Comparison of ENCODE assay signal across 19 mouse cellular contexts in the genomic region with DNA sequence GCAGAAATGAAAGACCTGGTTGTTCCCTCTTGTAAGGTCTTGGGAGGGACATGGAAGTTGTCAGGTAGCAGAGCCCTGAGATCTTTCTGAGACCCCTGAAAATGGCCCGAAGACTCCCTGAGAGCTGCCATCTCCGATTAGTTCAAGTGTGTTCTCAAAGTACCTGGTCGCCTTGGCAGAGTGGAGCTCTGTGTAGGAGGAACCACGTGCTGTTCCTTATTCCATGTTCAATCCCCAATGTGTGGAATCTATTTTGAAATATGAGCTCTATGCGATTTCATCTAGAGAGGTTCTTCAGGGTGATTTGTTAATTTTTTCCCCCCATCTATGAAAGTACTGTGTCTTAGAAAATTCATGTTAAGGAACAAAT.
DNase-seq lines count a peak whose midpoint lies in the region; ATAC-seq and TF ChIP-seq lines count a peak whose summit lies in the region.
"Had no signal": no experiment of that assay in that cellular context is flagged by ENCODE, and none has a peak within 500 bp of the region (broad histone marks: within the 10 kb centered on the region; RNA-seq: fewer than 3 reads in every experiment).

No protein-coding gene starts in this region.

- 0 out of 2 replicates have a peak overlapping the region, but pooled peaks have one; percentile 41 for H3K27ac ChIP-seq in forebrain, embryonic 10.5 days
- H3K27ac ChIP-seq in forebrain, embryonic 16.5 days (ENCODE audit: low read length) = no peak overlapping the region
- peak overlapping the region; percentile 74 for H3K27ac ChIP-seq in left cerebral cortex, adult 2 months
- H3K27ac ChIP-seq in lung, embryonic 16.5 days (ENCODE audit: low read length) = 0 out of 2 replicates have a peak overlapping the region, but pooled peaks have one; percentile 12
- H3K27ac ChIP-seq in limb, embryonic 10.5 days = 0 out of 2 replicates have a peak overlapping the region, but pooled peaks have one; percentile 47
- no peak overlapping the region for H3K27ac ChIP-seq in hindbrain, postnatal 0 days
- H3K27ac ChIP-seq: forebrain, embryonic 13.5 days had no signal

- no peak overlapping the region for H3K4me2 ChIP-seq in forebrain, embryonic 16.5 days (ENCODE audit: low read length)
- H3K4me2 ChIP-seq in lung, embryonic 16.5 days (ENCODE audit: low read depth, low read length) = no peak overlapping the region
- H3K4me2 ChIP-seq in hindbrain, postnatal 0 days (ENCODE audit: low read depth, low read length) = no peak overlapping the region
- H3K4me2 ChIP-seq: forebrain, embryonic 13.5 days; heart, embryonic 12.5 days had no signal

- H3K4me1 ChIP-seq in forebrain, embryonic 10.5 days = peaks cover 51% of the 10 kb centered on the region
- peaks cover 13% of the 10 kb centered on the region for H3K4me1 ChIP-seq in forebrain, embryonic 16.5 days (replicated peaks; ENCODE audit: control insufficient read depth, insufficient read depth, low read length)
- peaks cover 45% of the 10 kb centered on the region for H3K4me1 ChIP-seq in lung, embryonic 16.5 days (replicated peaks; ENCODE audit: control insufficient read depth, insufficient read depth, low read length)
- H3K4me1 ChIP-seq in limb, embryonic 10.5 days = peaks cover 43% of the 10 kb centered on the region
- H3K4me1 ChIP-seq in hindbrain, postnatal 0 days (ENCODE audit: insufficient read depth, low read length) = no peaks in the 10 kb centered on the region

- 92% methylated on average over 5 of the region's 5 CpGs for WGBS in forebrain, embryonic 10.5 days
- 95% methylated on average over 5 of the region's 5 CpGs for WGBS in forebrain, embryonic 16.5 days
- 80% methylated on average over 5 of the region's 5 CpGs for WGBS in lung, embryonic 16.5 days
- WGBS in limb, embryonic 10.5 days = 94% methylated on average over 5 of the region's 5 CpGs
- WGBS in hindbrain, postnatal 0 days = 92% methylated on average over 5 of the region's 5 CpGs

- intact Hi-C loops in left cerebral cortex, adult 2 months (cut with DNase I) = no loop called here

- no peaks in the 10 kb centered on the region for H3K27me3 ChIP-seq in forebrain, embryonic 10.5 days (ENCODE audit: poor library complexity, severe bottlenecking)
- H3K27me3 ChIP-seq in forebrain, embryonic 16.5 days (replicated peaks; ENCODE audit: control insufficient read depth, insufficient read depth, low read length) = no peaks in the 10 kb centered on the region
- no peaks in the 10 kb centered on the region for H3K27me3 ChIP-seq in lung, embryonic 16.5 days (ENCODE audit: control insufficient read depth, insufficient read depth, low read depth, low read length)
- no peaks in the 10 kb centered on the region for H3K27me3 ChIP-seq in limb, embryonic 10.5 days (ENCODE audit: low read depth, poor library complexity, severe bottlenecking)
- no peaks in the 10 kb centered on the region for H3K27me3 ChIP-seq in hindbrain, postnatal 0 days (ENCODE audit: insufficient read depth, low read length)
- H3K27me3 ChIP-seq: forebrain, embryonic 13.5 days; heart, embryonic 12.5 days; Patski had no signal

- DNase-seq in forebrain, embryonic 10.5 days (ENCODE audit: extremely low spot score, low spot score) = no peak
- no peak for DNase-seq in left cerebral cortex, adult 2 months (ENCODE audit: extremely low spot score in 1 of 2, low spot score in 2 of 2)
- DNase-seq in left cerebral cortex, adult 18-20 months (ENCODE audit: low spot score in 2 of 2) = no peak
- no peak for DNase-seq in lung, postnatal 10 days
- DNase-seq in limb, embryonic 10.5 days (ENCODE audit: low spot score) = no peak
- DNase-seq in hindbrain, postnatal 0 days (ENCODE audit: low spot score) = no peak
- DNase-seq: adrenal gland, postnatal 14 days; cerebellum, adult 18-20 months; cerebellum, adult 9-11 months; cerebellum, postnatal 36 days; gastrocnemius, postnatal 25 days; heart, postnatal 36 days had no signal

- TF ChIP-seq CTCF in left cerebral cortex, adult 2 months (IDR thresholded peaks at IDR 0.05) = no peak
- TF ChIP-seq CTCF in hindbrain, postnatal 0 days (IDR thresholded peaks at IDR 0.05; ENCODE audit: low read depth) = no peak

- H3K36me3 ChIP-seq in forebrain, embryonic 10.5 days (replicated peaks) = 0 out of 2 replicates have a peak, but pooled peaks cover 2% of the 10 kb centered on the region
- no peaks in the 10 kb centered on the region for H3K36me3 ChIP-seq in forebrain, embryonic 16.5 days (ENCODE audit: control insufficient read depth, insufficient read depth)
- H3K36me3 ChIP-seq in lung, embryonic 16.5 days (ENCODE audit: control insufficient read depth, insufficient read depth, low read length) = no peaks in the 10 kb centered on the region
- H3K36me3 ChIP-seq in limb, embryonic 10.5 days = no peaks in the 10 kb centered on the region
- no peaks in the 10 kb centered on the region for H3K36me3 ChIP-seq in hindbrain, postnatal 0 days (ENCODE audit: insufficient read depth, low read length)
- H3K36me3 ChIP-seq: heart, embryonic 12.5 days had no signal

- no peak overlapping the region for H3K9ac ChIP-seq in forebrain, embryonic 16.5 days (replicated peaks; ENCODE audit: low read depth, low read length)
- no peak overlapping the region for H3K9ac ChIP-seq in lung, embryonic 16.5 days (ENCODE audit: low read length)
- H3K9ac ChIP-seq in hindbrain, postnatal 0 days (replicated peaks; ENCODE audit: low read length) = no peak overlapping the region
- H3K9ac ChIP-seq: forebrain, embryonic 13.5 days; heart, embryonic 12.5 days had no signal

- H3K4me3 ChIP-seq in forebrain, embryonic 10.5 days = no peak overlapping the region
- no peak overlapping the region for H3K4me3 ChIP-seq in forebrain, embryonic 16.5 days (replicated peaks; ENCODE audit: low read length)
- no peak overlapping the region for H3K4me3 ChIP-seq in left cerebral cortex, adult 2 months
- H3K4me3 ChIP-seq in lung, embryonic 16.5 days (ENCODE audit: low read length) = no peak overlapping the region
- no peak overlapping the region for H3K4me3 ChIP-seq in limb, embryonic 10.5 days
- no peak overlapping the region for H3K4me3 ChIP-seq in hindbrain, postnatal 0 days (ENCODE audit: low read length)
- H3K4me3 ChIP-seq: forebrain, embryonic 13.5 days; heart, embryonic 12.5 days had no signal

- no peak for ATAC-seq in forebrain, embryonic 16.5 days
- no peak for ATAC-seq in lung, embryonic 16.5 days (ENCODE audit: low read depth)
- no peak for ATAC-seq in hindbrain, postnatal 0 days
- ATAC-seq: activated CD4-positive, CD25-positive, alpha-beta regulatory T cell, adult 4 months; forebrain, embryonic 13.5 days; hindbrain, embryonic 16.5 days; Patski had no signal

- no peaks in the 10 kb centered on the region for H3K9me3 ChIP-seq in forebrain, embryonic 10.5 days
- no peaks in the 10 kb centered on the region for H3K9me3 ChIP-seq in forebrain, embryonic 16.5 days (ENCODE audit: control insufficient read depth, low read length)
- no peaks in the 10 kb centered on the region for H3K9me3 ChIP-seq in lung, embryonic 16.5 days (ENCODE audit: control insufficient read depth, low read length)
- no peaks in the 10 kb centered on the region for H3K9me3 ChIP-seq in limb, embryonic 10.5 days (replicated peaks)
- no peaks in the 10 kb centered on the region for H3K9me3 ChIP-seq in hindbrain, postnatal 0 days (ENCODE audit: low read length)
- H3K9me3 ChIP-seq: forebrain, embryonic 13.5 days; heart, embryonic 12.5 days had no signal

Comparison
In these comparisons a context has a peak if more than half of its experiments do, and no peak if none do; other contexts are left out.
1. H3K27ac ChIP-seq: peak in forebrain, embryonic 10.5 days (single experiment), left cerebral cortex, adult 2 months (single experiment), lung, embryonic 16.5 days (single experiment) and limb, embryonic 10.5 days (single experiment); none in forebrain, embryonic 16.5 days (single experiment) and hindbrain, postnatal 0 days (single experiment).